ENCODE assay signal across 20 mouse cellular contexts in the genomic region with DNA sequence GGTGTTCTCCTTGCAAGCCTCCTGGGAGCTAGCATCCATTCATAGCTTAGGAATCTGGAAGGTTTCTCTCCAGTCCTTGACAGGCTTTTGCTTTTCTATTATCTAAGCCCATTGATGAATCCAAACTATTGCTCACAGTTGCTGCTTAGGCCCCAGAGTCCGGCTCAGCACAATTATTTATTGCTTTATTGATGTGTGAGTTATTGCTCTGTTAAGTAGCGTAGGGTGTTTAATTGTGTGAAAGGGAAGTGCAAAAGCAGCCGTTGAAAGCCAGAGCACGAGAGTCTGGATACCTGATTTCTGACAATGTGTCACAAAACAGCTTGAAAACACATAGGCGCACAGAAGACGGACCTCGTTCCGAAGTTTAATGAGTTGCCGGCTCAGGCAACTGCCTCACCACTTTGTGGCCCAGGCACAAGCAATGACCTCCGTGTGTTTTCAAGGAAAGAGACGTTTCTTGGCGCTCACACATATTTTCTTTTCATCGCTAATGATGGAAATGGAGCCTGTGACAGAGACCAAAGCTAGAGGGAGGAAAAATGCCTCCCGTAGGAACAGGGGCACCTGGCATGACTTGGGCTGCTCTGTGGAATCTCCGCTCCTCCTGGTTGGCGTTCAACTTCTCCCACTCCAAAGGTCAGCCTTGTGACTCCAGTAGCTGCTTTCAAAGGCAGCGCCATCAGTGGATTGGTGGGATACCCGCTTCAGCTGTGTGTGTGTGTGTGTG.
DNase-seq lines count a peak whose midpoint lies in the region; ATAC-seq and TF ChIP-seq lines count a peak whose summit lies in the region.
"Had no signal": no experiment of that assay in that cellular context is flagged by ENCODE, and none has a peak within 500 bp of the region (broad histone marks: within the 10 kb centered on the region; RNA-seq: fewer than 3 reads in every experiment).

No protein-coding gene starts in this region.

- H3K27ac ChIP-seq in kidney, embryonic 14.5 days (ENCODE audit: low read depth, low read length) = no peak overlapping the region
- 0 out of 2 replicates have a peak overlapping the region, but pooled peaks have one; percentile 30 for H3K27ac ChIP-seq in intestine, postnatal 0 days (ENCODE audit: low read depth, low read length)
- H3K27ac ChIP-seq: hindbrain, embryonic 14.5 days; layer of hippocampus, adult 2 months; macrophage had no signal

- ATAC-seq in kidney, embryonic 14.5 days (ENCODE audit: low FRiP score, low TSS enrichment) = no peak
- peak; percentile 86 for ATAC-seq in intestine, postnatal 0 days
- ATAC-seq: forebrain, embryonic 16.5 days; midbrain, embryonic 16.5 days had no signal

- whole genome bisulfite sequencing in kidney, embryonic 14.5 days = 54% methylated on average over 18 of the region's 18 CpGs
- 51% methylated on average over 18 of the region's 18 CpGs for WGBS in intestine, postnatal 0 days

- H3K9ac ChIP-seq in kidney, embryonic 14.5 days (ENCODE audit: low read depth, low read length) = no peak overlapping the region
- no peak overlapping the region for H3K9ac ChIP-seq in intestine, postnatal 0 days (ENCODE audit: low read depth, low read length)
- H3K9ac ChIP-seq: hindbrain, embryonic 14.5 days; lung, embryonic 14.5 days had no signal

- no peak overlapping the region for H3K4me3 ChIP-seq in kidney, embryonic 14.5 days (ENCODE audit: low read length)
- H3K4me3 ChIP-seq in intestine, postnatal 0 days (ENCODE audit: low read depth, low read length) = no peak overlapping the region
- H3K4me3 ChIP-seq: erythroblast, embryonic 14.5 days; layer of hippocampus, adult 2 months had no signal

- no peaks in the 10 kb centered on the region for H3K36me3 ChIP-seq in kidney, embryonic 14.5 days (ENCODE audit: control insufficient read depth, insufficient read depth, low read length)
- H3K36me3 ChIP-seq in intestine, postnatal 0 days (ENCODE audit: control insufficient read depth, insufficient read depth) = no peaks in the 10 kb centered on the region

- peak; percentile 86 for DNase-seq in kidney, adult 11 months
- DNase-seq in kidney, postnatal 14 days = peak; percentile 80
- DNase-seq in spleen, adult 18-20 months = no peak
- no peak for DNase-seq in natural killer cell, adult 2 months (ENCODE audit: low spot score in 2 of 2)
- DNase-seq in cerebellum, adult 11-12 months = no peak
- DNase-seq: adrenal gland, postnatal 25 days; cerebellum, adult 9-11 months; gastrocnemius, postnatal 14 days; heart, postnatal 14 days; lung, embryonic 14.5 days; thymus, adult 18-20 months had no signal

- TF ChIP-seq CTCF in intestine, postnatal 0 days (IDR thresholded peaks at IDR 0.05; ENCODE audit: low read depth) = no peak

- no peaks in the 10 kb centered on the region for H3K27me3 ChIP-seq in kidney, embryonic 14.5 days (ENCODE audit: control insufficient read depth, insufficient read depth, low read length)
- H3K27me3 ChIP-seq in intestine, postnatal 0 days (replicated peaks; ENCODE audit: control insufficient read depth, insufficient read depth, low read length) = no peaks in the 10 kb centered on the region

- H3K4me2 ChIP-seq in kidney, embryonic 14.5 days (replicated peaks; ENCODE audit: low read depth, low read length) = no peak overlapping the region
- H3K4me2 ChIP-seq in intestine, postnatal 0 days (replicated peaks; ENCODE audit: low read depth) = peak overlapping the region; percentile 35
- H3K4me2 ChIP-seq: hindbrain, embryonic 14.5 days; liver, embryonic 11.5 days; lung, embryonic 14.5 days had no signal

- H3K4me1 ChIP-seq in kidney, embryonic 14.5 days (ENCODE audit: control insufficient read depth, insufficient read depth, low read length) = peaks cover 7% of the 10 kb centered on the region; the same call in 1 of the 2 replicates
- no peaks in the 10 kb centered on the region for H3K4me1 ChIP-seq in intestine, postnatal 0 days (replicated peaks; ENCODE audit: control insufficient read depth, insufficient read depth, low read length)

- peaks cover 11% of the 10 kb centered on the region; the same call in 1 of the 2 replicates for H3K9me3 ChIP-seq in kidney, embryonic 14.5 days (ENCODE audit: control insufficient read depth, low read length)
- no peaks in the 10 kb centered on the region; the same call in 1 of the 2 replicates for H3K9me3 ChIP-seq in intestine, postnatal 0 days (ENCODE audit: control insufficient read depth)

Comparison
In these comparisons a context has a peak if more than half of its experiments do, and no peak if none do; other contexts are left out.
1. DNase-seq: peak in kidney, adult 11 months (single experiment) and kidney, postnatal 14 days (single experiment); none in spleen, adult 18-20 months (0 of 2), natural killer cell, adult 2 months (0 of 2) and cerebellum, adult 11-12 months (single experiment).